Mouse (Mus musculus) liver, embryonic 14.5 days (tissue): ENCODE measurements at regions not wholly inside any gene's neighbourhood (a gene's known extent, or its start where the extent isn't known, plus 50 kb on each side); places are given as distances from the start of the nearest gene placed in this dataset.

Experiments
- ATAC-seq: fragments of 200-750 bp; cut with Nextera tagmentation; 2 replicates; pipeline ENCODE4 v1.8.0; 2017; ENCODE audit warnings: moderate number of reproducible peaks, mild to moderate bottlenecking, moderate library complexity; ENCODE audit not compliant: insufficient read depth
- DNase-seq, 3 experiments: peaks; one replicate each; pipeline ENCODE4 v3.0.0-alpha.2; 2012 to 2013; ENCODE audit warnings: low read depth in 3 of 3, low spot score in 3 of 3
- H3K27ac ChIP-seq: fragments of 300-500 bp; sonication (generic); 2 replicates; pipeline ENCODE4 v1.5.1; 2014; ENCODE audit warnings: moderate library complexity, mild to moderate bottlenecking, control low read depth, inconsistent platforms
- H3K27me3 ChIP-seq: fragments of 300-500 bp; sonication (generic); 2 replicates; pipeline ENCODE4 v1.6.1; 2014; ENCODE audit warnings: mild to moderate bottlenecking, low read length, moderate library complexity; ENCODE audit not compliant: control insufficient read depth, insufficient read depth
- H3K36me3 ChIP-seq: fragments of 300-500 bp; sonication (generic); replicated peaks from 2 replicates; pipeline ENCODE4 v1.6.1; 2014; ENCODE audit warnings: low read depth; ENCODE audit not compliant: control insufficient read depth, insufficient read depth
- H3K4me1 ChIP-seq, 2 experiments: fragments of 200-500 bp in 1 of 2; fragments of 300-500 bp in 1 of 2; sonication (generic) in 1 of 2; replicated peaks; 2 replicates each; pipeline ENCODE4 v1.6.1; 2012 to 2014; ENCODE audit warnings: antibody characterized with exemption in 1 of 2, inconsistent platforms in 1 of 2, low read length in 1 of 2; ENCODE audit not compliant: control insufficient read depth in 2 of 2, insufficient read depth in 2 of 2
- H3K4me2 ChIP-seq: fragments of 300-500 bp; sonication (generic); 2 replicates; pipeline ENCODE4 v1.6.1; 2014; ENCODE audit warnings: low read depth, mild to moderate bottlenecking, control low read depth, moderate library complexity
- H3K4me3 ChIP-seq, 2 experiments: fragments of 200-500 bp in 1 of 2; fragments of 300-500 bp in 1 of 2; sonication (generic) in 1 of 2; 2 replicates each; pipeline ENCODE4 v1.5.1; 2012 to 2014; ENCODE audit warnings: low read depth in 2 of 2, low read length in 2 of 2, mild to moderate bottlenecking in 2 of 2, control low read depth in 1 of 2, inconsistent platforms in 1 of 2, moderate library complexity in 1 of 2; ENCODE audit not compliant: insufficient read depth in 1 of 2
- H3K9ac ChIP-seq: fragments of 300-500 bp; sonication (generic); replicated peaks from 2 replicates; pipeline ENCODE4 v1.6.1; 2014; ENCODE audit warnings: mild to moderate bottlenecking, control low read depth, moderate library complexity
- H3K9me3 ChIP-seq: fragments of 300-500 bp; sonication (generic); 2 replicates; pipeline ENCODE4 v1.6.1; 2016; ENCODE audit warnings: low read length, mixed read lengths; ENCODE audit not compliant: control insufficient read depth
- CTCF ChIP-seq: IDR thresholded peaks from 2 replicates; pipeline ENCODE4 v1.5.1; 2016; ENCODE audit warnings: antibody characterized with exemption, low read depth, control low read depth
- EP300 ChIP-seq: IDR thresholded peaks from 2 replicates; pipeline ENCODE4 v1.6.1; 2016; ENCODE audit warnings: antibody characterized with exemption, low read depth
- WGBS: fragments of 180-500 bp; shearing (Covaris S2); extraction: QIAGEN DNeasy Blood & Tissue Kit; methylation state at CpG from one replicate; pipeline ENCODE4 v1.1.7; 2014; ENCODE audit not compliant: insufficient replicate concordance; 5-methylcytosine and 5-hydroxymethylcytosine counted together

DNA sequence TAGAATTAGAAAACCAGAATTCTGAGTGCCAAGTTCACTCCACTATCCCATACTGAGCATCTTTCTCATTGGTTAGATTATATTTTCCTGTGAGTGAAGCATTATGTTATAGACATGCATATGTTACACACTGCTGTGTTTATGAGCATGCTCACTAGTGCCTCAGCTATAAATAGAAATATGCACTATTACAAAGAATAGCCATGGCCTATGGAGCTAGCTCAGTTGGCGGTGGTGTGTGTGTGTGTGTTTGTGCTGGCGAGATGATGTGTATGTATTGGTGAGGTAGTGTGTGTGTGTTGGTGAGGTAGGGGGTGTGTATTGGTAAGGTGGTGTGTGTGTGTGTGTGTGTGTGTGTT lies 106.2 kb downstream of the Sec31a start:
- Histone ChIP-seq H3K4me1 (no peaks in the 10 kb centered on the region), H3K27me3 (no peaks in the 10 kb centered on the region), H3K9ac (no peak overlapping the region), H3K4me2 (no peak overlapping the region), H3K27ac (no peak overlapping the region), H3K4me3 (no peak overlapping the region), H3K9me3 (no peaks in the 10 kb centered on the region), H3K36me3 (no peaks in the 10 kb centered on the region)
- WGBS = 79% methylated on average over 2 of the region's 2 CpGs
- ATAC-seq (no peak), DNase-seq (no peak)
- TF ChIP-seq EP300 = no peak
- TF ChIP-seq CTCF = no peak

DNA sequence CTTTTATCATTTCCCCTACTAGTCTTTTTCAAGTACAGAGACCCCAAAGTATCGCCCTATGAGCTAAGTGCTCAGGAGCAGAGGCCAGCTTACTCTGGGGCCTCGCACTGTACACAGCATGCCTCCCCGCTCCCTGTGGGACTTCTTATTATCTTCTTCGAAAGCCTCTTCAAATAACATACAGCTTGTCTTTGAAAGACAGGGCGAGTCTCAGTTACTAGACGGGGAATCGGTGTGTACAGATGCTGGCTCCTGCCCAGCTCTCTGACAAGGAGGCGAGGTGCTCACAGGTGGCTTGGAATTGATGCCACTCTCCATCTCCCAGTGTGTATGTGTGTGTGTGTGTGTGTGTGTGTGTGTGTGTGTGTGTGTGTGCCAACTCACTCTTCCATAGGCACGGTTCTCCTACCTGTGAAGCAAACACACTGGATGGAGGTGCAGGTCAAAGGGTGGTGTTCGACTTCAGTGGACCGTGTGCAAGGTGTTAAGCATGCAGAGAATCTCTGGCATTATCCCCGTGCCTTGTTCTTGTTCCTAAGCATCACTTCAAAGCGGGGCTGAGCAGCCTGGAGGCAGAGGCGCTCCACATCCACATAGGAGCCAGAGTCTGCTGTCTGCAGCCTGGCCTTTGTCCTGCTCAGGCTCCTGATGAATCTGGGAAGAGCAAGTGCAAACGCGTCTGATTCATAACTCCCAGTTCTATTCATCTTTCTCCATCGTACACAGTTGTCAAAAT lies 106.8 kb downstream of the Sec31a start:
- Histone ChIP-seq H3K4me3 (no peak overlapping the region), H3K4me2 (no peak overlapping the region), H3K27ac (no peak overlapping the region), H3K27me3 (no peaks in the 10 kb centered on the region), H3K9me3 (no peaks in the 10 kb centered on the region), H3K4me1 (no peaks in the 10 kb centered on the region), H3K9ac (no peak overlapping the region), H3K36me3 (no peaks in the 10 kb centered on the region)
- ATAC-seq = no peak
- no peak for DNase-seq
- TF ChIP-seq EP300 = no peak
- TF ChIP-seq CTCF = no peak
- 66% methylated on average over 17 of the region's 17 CpGs for WGBS

DNA sequence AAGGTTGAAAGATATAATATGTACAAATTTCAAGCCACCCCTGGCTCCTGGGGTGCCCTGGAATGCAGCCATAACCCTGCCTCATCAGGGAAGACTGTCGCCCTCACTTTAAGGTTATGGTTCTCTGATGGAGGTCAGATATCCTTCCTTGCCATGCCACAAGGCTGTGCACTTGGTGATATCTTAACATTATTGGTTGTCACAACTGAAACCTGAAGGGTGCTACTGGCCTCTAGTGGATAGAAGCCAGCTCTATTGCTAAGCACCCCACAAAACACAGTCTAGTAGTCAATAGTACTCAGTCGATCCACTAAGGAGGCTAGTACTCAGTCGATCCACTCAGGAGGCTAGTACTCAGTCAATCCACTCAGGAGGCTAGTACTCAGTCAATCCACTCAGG lies 111.6 kb downstream of the Sec31a start:
- H3K9ac ChIP-seq = no peak overlapping the region

DNA sequence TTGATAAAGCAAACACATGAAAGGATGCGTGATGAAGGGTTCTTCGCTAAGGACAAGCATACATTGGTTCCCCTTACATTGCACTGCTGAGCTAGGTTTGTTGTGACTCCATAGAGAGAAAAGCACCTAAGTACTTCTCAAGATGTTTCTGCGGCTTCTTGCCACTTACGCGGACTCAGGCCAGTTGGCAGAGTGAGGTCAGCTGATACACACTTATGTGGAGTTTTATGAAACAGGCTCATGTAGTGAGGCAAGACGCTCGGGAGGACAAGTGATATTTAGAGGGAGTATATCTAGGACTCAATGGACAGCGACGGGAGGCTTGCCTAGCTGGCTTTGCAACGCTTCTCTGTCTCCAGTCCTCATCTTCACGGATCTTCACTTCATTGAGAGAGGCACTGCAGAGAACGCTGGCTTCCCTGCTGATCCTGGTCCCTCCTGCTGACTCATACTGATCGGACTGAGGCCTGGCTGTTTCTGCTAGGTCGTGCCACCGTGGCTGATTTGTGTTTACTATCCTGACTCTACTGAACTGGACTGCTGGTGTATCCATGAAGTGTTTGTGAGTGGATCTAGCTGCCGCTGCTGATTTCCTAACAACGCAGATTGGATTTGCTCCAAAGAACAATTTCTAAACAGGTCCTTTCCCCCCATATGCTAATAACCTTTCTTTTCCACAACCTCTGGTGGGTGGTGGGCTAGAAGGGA lies 113.8 kb downstream of the Sec31a start:
- Histone ChIP-seq H3K27me3 (no peaks in the 10 kb centered on the region), H3K9ac (no peak overlapping the region), H3K4me1 (no peaks in the 10 kb centered on the region), H3K9me3 (no peaks in the 10 kb centered on the region), H3K4me3 (no peak overlapping the region), H3K27ac (no peak overlapping the region), H3K4me2 (no peak overlapping the region), H3K36me3 (no peaks in the 10 kb centered on the region)
- no peak for DNase-seq
- no peak for ATAC-seq
- TF ChIP-seq CTCF (no peak), EP300 (no peak)
- WGBS = 65% methylated on average over 17 of the region's 17 CpGs

More for the DNA sequence above, 111.6 kb downstream of the Sec31a start:
- DNase-seq (no peak), ATAC-seq (no peak)
- no peaks in the 10 kb centered on the region for H3K4me1 ChIP-seq
- no peaks in the 10 kb centered on the region for H3K27me3 ChIP-seq
- H3K4me2 ChIP-seq = no peak overlapping the region
- H3K4me3 ChIP-seq = no peak overlapping the region
- TF ChIP-seq CTCF (peak; percentile 31; the same call in 1 of the 2 replicates), EP300 (no peak)
- no peaks in the 10 kb centered on the region for H3K36me3 ChIP-seq
- 48% methylated on average over 3 of the region's 3 CpGs for WGBS
- H3K9me3 ChIP-seq = no peaks in the 10 kb centered on the region
- H3K27ac ChIP-seq = no peak overlapping the region

DNA sequence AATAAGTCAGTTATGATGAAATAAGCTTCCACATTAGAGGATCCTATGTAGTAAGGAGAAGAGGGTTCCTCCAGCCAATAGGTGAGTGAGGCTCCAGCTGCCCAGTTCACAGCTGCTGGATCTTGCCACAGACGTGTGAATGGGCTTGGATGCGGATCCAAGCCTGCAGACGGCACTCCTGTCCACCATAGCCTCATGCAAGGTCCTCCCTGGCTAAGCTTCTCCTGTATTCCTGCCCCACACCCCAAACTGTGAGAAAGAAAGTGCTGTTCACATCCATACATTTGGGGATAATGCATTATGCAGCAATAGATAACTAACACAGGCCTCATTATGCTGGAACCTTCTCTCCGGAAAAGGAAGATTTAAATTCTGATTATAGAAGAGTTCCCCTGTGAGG lies 116.9 kb downstream of the Sec31a start:
- no peak for TF ChIP-seq EP300
- no peak for TF ChIP-seq CTCF
- WGBS = 60% methylated on average over 4 of the region's 4 CpGs
- no peak for ATAC-seq
- DNase-seq = no peak
- Histone ChIP-seq H3K4me2 (no peak overlapping the region), H3K9ac (no peak overlapping the region), H3K27ac (no peak overlapping the region), H3K4me3 (no peak overlapping the region), H3K9me3 (no peaks in the 10 kb centered on the region), H3K4me1 (no peaks in the 10 kb centered on the region), H3K27me3 (no peaks in the 10 kb centered on the region), H3K36me3 (no peaks in the 10 kb centered on the region)
